Mouse (Mus musculus): ENCODE measurements around the gene Mlh3. TPM values are rescaled to one million over a fixed set of nuclear protein-coding genes. Genes with fewer than 3 reads are reported as not detected.

Gene Mlh3
- 2.1 and 2.4 TPM in 2 replicates for polyA plus RNA-seq (2015; fragmentation: Nextera tagmentation; extraction: Ambion mirVana)

DNA sequence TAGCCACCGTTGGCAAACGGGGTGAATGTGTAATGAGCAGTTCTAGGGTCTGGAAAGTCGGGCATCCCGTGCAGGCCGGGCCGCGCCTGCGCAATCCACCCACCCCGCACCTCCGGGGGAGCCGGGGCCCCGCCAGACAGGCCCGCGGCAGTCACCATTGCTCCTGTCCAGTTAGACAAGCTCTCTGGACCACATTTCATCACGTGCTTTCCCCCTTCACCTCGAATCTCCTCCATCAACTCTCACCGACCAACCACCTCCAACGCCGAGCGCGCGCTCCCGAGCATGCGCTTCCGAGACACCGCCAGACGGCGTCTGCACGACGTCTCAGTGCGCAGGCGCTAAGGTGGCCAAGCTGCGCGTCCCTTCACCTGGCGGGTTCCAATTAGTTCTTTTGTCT lies at the start of gene Mlh3:
Mlh3 (minus strand) TSS at position 281 of the 400 bp plus-strand sequence.
- H3K9ac ChIP-seq: peak within 1 kb of the TSS; percentile 63
- no peaks in the 10 kb centered on the region for H3K27me3 ChIP-seq
- peak within 1 kb of the TSS; percentile 78 for H3K4me2 ChIP-seq
- peak within 1 kb of the TSS; percentile 71 for H3K4me3 ChIP-seq (replicated peaks)
- peak within 1 kb of the TSS; percentile 65 for H3K27ac ChIP-seq (replicated peaks)
- H3K4me1 ChIP-seq (replicated peaks): peaks cover 28% of the 10 kb centered on the region
- WGBS (ENCODE audit: insufficient replicate concordance): under 1% methylated on average over 35 of the region's 35 CpGs
- no peaks in the 10 kb centered on the region for H3K9me3 ChIP-seq (replicated peaks)
- ATAC-seq (ENCODE audit: insufficient read depth): peak; percentile 89
- peaks cover 9% of the 10 kb centered on the region for H3K36me3 ChIP-seq (replicated peaks)

DNA sequence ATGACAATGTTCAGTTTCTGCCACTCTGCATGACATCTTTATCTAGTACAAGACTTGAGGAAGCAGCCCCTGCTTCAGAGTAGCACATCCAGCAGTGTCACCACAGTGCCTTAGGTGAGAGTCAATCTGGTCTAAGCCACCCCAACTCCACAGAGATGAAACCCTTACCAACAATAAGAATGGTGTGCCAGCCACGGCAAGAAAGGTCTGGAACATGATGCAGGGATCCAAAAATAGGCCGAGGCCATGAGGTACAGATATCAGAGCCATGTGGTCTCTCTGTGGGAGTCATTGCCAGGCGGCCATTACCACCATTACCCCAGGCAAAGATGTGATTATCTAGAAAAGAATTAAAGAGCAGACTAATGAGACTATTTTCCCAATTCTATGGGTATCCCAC lies 38.3 kb upstream of the Mlh3 start:
- Histone ChIP-seq H3K36me3 (replicated peaks) (peaks cover 98% of the 10 kb centered on the region), H3K9me3 (replicated peaks) (no peaks in the 10 kb centered on the region), H3K27me3 (no peaks in the 10 kb centered on the region), H3K9ac (no peak overlapping the region), H3K4me2 (no peak overlapping the region), H3K4me3 (replicated peaks) (no peak overlapping the region), H3K27ac (replicated peaks) (no peak overlapping the region), H3K4me1 (replicated peaks) (peaks cover 9% of the 10 kb centered on the region)
- no peak for ATAC-seq (ENCODE audit: insufficient read depth)
- WGBS (ENCODE audit: insufficient replicate concordance): 67% methylated on average over 3 of the region's 3 CpGs

DNA sequence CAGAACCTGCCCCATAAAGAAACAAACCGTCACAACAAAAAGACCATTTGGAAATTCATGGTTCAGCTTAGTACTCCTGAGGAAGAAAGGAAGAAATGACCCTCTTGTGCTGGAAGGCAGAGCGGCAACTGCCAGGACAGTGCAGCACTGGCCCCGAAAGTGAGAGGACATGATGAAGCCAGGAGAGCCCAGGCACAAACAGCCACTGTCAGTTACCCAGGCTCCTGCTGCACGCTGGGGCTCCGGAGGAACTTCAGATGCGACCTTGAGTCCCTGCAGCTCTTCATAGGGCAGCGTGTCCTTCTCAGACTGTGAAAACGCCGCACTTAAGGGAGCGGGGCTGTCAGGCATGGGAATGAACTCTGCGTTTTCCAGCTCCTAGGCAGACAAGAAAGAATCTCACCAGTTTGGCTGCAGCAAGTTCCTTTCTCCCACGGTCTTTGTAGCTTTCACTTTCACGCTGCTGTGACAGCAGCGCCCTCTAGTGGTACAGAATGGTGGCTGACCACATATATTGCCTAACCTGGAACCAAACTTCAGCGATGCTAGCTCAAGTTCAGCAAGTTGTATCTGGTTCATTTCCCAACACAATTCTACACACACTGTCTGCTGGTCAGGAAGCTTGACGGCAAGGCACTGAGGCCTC lies 35.0 kb upstream of the Mlh3 start:
- Histone ChIP-seq H3K9me3 (replicated peaks) (no peaks in the 10 kb centered on the region), H3K27ac (replicated peaks) (no peak overlapping the region; the same call in 1 of the 2 replicates), H3K36me3 (replicated peaks) (peaks cover 95% of the 10 kb centered on the region), H3K4me1 (replicated peaks) (peaks cover 9% of the 10 kb centered on the region), H3K27me3 (no peaks in the 10 kb centered on the region), H3K4me3 (replicated peaks) (peak overlapping the region; percentile 39), H3K9ac (peak overlapping the region; percentile 27; the same call in 1 of the 2 replicates), H3K4me2 (peak overlapping the region; percentile 63)
- ATAC-seq (ENCODE audit: insufficient read depth): peak; percentile 54; the same call in 1 of the 2 replicates
- 38% methylated on average over 16 of the region's 16 CpGs for WGBS (ENCODE audit: insufficient replicate concordance)

DNA sequence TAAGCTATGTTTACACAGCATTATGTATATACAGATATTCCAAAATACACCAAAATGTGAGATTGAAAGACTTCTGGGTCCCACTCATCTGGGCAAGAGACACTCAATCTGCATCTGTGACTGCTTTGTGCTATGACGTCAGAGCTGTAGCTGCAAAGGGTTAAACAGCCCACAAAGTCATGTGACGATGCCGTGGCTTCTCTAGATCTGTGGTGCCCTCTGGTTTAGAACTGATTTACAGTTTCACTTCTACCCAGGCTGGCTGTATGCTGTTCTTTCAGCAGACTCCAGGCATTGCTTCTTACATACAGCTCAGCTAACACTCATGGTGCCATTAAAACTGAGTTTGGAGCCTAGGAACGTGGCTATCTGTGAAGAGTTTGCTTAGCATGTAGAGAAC lies 34.3 kb upstream of the Mlh3 start:
- Histone ChIP-seq H3K36me3 (replicated peaks) (peaks cover 95% of the 10 kb centered on the region), H3K4me2 (no peak overlapping the region)

DNA sequence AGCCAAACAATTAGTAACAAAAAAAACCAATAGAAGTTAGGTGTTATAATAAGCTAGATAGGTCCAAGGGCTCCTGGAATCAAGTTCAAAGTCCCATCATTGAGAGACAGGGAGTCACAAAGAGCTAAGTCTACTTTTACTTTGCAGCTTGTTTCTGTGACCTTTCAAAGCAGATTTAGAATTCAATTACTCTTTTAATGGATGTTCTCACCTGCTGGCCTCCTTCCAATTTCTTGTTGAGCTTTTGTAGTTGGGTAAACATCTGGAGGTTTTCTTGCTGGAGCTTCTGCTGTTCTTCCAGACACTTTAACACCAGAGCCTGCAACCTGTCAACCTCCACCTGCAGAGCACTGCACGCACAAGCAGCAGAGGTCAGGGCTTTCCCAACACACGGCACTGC lies 32.9 kb upstream of the Mlh3 start:
- peaks cover 85% of the 10 kb centered on the region for H3K36me3 ChIP-seq (replicated peaks)

More for the DNA sequence above, 34.3 kb upstream of the Mlh3 start:
- 57% methylated on average over 4 of the region's 4 CpGs for WGBS (ENCODE audit: insufficient replicate concordance)
- Histone ChIP-seq H3K9me3 (replicated peaks) (no peaks in the 10 kb centered on the region), H3K4me3 (replicated peaks) (no peak overlapping the region), H3K27me3 (no peaks in the 10 kb centered on the region), H3K9ac (no peak overlapping the region; the same call in 1 of the 2 replicates), H3K4me1 (replicated peaks) (peaks cover 9% of the 10 kb centered on the region), H3K27ac (replicated peaks) (no peak overlapping the region)
- no peak for ATAC-seq (ENCODE audit: insufficient read depth)

DNA sequence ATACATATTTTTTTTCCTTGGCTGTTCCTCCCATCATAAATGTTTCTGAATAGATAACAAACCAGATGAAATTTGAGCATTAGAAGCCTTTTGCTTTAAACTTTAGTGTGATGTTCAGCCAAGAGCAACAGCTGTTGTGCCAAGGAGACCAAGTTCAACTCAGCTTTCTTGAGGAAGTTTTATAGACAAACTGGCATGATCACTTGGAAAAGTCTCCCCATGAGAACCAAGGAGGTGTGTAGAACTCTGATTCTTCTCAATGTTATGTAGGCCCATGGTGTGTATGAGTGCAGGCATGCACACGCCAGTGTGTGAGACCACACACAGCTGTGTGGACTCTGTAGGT lies 28.4 kb upstream of the Mlh3 start:
- peaks cover 42% of the 10 kb centered on the region for H3K36me3 ChIP-seq (replicated peaks)
- H3K4me1 ChIP-seq (replicated peaks): no peaks in the 10 kb centered on the region
- no peak overlapping the region for H3K9ac ChIP-seq
- no peaks in the 10 kb centered on the region for H3K9me3 ChIP-seq (replicated peaks)
- no peak overlapping the region for H3K4me3 ChIP-seq (replicated peaks)
- no peak overlapping the region for H3K27ac ChIP-seq (replicated peaks)
- H3K27me3 ChIP-seq: no peaks in the 10 kb centered on the region
- no peak for ATAC-seq (ENCODE audit: insufficient read depth)
- H3K4me2 ChIP-seq: no peak overlapping the region
- WGBS (ENCODE audit: insufficient replicate concordance): 63% methylated on average over 1 of the region's 1 CpGs

More for the DNA sequence above, 32.9 kb upstream of the Mlh3 start:
- H3K27ac ChIP-seq (replicated peaks): no peak overlapping the region
- ATAC-seq (ENCODE audit: insufficient read depth): no peak
- H3K9ac ChIP-seq: no peak overlapping the region
- no peak overlapping the region for H3K4me2 ChIP-seq
- no peak overlapping the region for H3K4me3 ChIP-seq (replicated peaks)
- WGBS (ENCODE audit: insufficient replicate concordance): 73% methylated on average over 2 of the region's 2 CpGs
- peaks cover 9% of the 10 kb centered on the region for H3K4me1 ChIP-seq (replicated peaks)
- no peaks in the 10 kb centered on the region for H3K9me3 ChIP-seq (replicated peaks)
- no peaks in the 10 kb centered on the region for H3K27me3 ChIP-seq

DNA sequence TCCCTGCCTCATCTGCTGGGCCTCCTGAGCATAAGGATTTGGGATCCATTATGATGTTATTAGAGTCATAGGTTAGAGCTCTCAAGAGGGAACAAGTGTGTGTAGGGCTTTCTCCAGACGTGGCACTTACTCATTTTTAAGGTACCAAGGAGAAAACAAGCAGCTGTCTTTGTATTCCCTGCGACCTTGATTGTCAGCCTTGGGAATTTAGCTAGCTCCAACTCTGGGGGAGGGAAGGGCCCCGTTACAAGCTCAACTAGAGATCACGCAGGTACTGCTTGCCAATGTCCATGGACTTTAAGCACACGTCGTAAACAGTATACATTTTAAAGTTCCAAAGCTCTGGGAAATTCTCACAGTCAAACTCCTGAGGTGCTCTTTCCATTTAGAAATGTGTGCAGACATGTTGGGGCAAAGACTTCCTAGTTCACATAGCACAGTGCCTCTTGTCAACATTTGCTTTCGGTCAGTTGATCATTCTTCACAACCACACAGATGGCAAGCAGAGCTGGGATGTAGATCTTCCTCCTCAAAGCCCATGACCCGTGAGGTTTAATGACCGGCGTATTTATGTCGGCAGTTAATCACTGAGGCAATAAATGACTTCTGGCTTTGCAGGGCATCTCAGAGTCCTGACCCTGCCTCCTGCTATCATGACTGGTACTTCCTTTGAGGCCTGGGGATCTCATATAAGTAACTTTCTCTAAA lies 27.9 kb upstream of the Mlh3 start:
- Histone ChIP-seq H3K4me3 (replicated peaks) (no peak overlapping the region), H3K4me2 (no peak overlapping the region), H3K9me3 (replicated peaks) (no peaks in the 10 kb centered on the region), H3K9ac (no peak overlapping the region), H3K36me3 (replicated peaks) (peaks cover 37% of the 10 kb centered on the region), H3K27me3 (no peaks in the 10 kb centered on the region), H3K4me1 (replicated peaks) (no peaks in the 10 kb centered on the region), H3K27ac (replicated peaks) (no peak overlapping the region)
- ATAC-seq (ENCODE audit: insufficient read depth): no peak
- 69% methylated on average over 11 of the region's 11 CpGs for whole genome bisulfite sequencing (ENCODE audit: insufficient replicate concordance)

DNA sequence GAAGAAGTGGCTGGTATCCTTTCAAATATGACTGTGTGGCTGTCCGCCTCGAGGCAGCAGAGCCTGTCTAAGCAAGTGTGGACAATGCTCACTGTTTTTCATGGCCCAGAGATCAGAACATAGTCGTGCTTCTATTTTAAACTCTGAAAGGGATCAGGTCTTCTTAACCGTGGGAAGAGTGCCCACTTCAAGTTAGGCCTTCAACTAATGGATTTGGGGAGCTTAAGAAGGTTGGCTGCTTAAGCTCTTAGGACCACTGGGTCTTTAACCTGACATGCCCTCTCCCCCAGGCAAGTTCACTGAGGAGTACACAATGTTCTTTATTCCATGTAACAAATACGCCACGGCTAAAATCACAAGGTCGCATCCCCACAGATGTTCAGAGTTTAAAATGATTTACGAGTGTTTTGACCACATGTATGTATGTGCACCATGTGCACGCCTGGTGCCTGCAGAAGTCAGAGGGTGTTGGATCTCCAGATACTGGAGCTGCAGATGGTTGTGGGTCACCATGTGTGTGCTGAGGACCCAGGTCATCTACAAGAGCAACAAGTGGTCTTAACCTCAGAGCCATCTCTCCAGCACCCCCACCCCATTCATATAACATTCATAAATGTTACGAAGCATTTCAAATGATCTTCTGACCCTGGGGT lies 27.1 kb upstream of the Mlh3 start:
- no peak overlapping the region for H3K9ac ChIP-seq
- no peak for ATAC-seq (ENCODE audit: insufficient read depth)
- H3K27ac ChIP-seq (replicated peaks): no peak overlapping the region
- WGBS (ENCODE audit: insufficient replicate concordance): 66% methylated on average over 10 of the region's 10 CpGs
- no peak overlapping the region for H3K4me3 ChIP-seq (replicated peaks)
- no peaks in the 10 kb centered on the region for H3K9me3 ChIP-seq (replicated peaks)
- H3K27me3 ChIP-seq: no peaks in the 10 kb centered on the region
- H3K4me1 ChIP-seq (replicated peaks): no peaks in the 10 kb centered on the region
- peaks cover 31% of the 10 kb centered on the region for H3K36me3 ChIP-seq (replicated peaks)
- H3K4me2 ChIP-seq: no peak overlapping the region

DNA sequence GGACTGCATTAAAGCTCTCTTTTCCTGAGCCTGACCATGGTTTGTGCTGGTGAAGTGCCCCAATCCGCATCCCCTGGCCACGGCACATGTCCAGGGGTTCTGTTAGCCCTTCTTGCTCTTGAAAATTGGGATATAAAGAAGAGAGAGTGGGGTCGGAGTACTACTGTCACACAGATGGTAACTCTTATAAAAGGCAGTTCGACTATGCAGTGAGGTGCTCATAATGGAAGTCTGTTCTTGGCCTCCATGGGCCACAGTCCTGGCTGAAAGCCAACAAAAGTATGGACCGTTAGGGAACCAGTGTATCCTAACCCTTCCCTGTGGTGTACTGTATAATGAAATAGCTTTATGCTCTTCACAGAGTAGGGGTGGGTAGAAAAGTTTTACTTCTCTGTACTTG lies 26.5 kb upstream of the Mlh3 start:
- H3K9ac ChIP-seq: no peak overlapping the region
- H3K36me3 ChIP-seq (replicated peaks): peaks cover 26% of the 10 kb centered on the region
- H3K4me1 ChIP-seq (replicated peaks): no peaks in the 10 kb centered on the region
- 66% methylated on average over 5 of the region's 5 CpGs for WGBS (ENCODE audit: insufficient replicate concordance)
- no peaks in the 10 kb centered on the region for H3K9me3 ChIP-seq (replicated peaks)
- no peak overlapping the region for H3K27ac ChIP-seq (replicated peaks)
- H3K4me3 ChIP-seq (replicated peaks): no peak overlapping the region
- no peak overlapping the region for H3K4me2 ChIP-seq
- H3K27me3 ChIP-seq: no peaks in the 10 kb centered on the region
- ATAC-seq (ENCODE audit: insufficient read depth): no peak

DNA sequence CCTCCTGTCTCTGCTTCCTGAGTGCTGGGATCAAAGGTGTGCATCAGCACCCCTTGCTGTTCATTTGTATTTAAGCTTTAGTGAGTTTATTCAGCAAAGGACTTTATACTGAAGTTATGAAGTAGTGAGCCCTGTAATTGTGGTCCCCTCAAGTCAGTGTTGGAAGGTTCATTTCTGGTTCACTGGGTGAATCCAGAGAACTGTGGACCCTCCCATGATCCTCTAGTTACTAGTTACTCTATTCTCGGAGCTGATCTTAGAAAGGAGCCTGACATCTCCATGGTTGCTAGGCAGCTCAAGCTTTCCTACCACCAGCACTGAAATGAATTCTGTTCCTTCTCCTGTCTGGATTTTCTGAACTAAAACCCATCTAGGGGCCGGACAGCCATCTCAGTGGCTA lies 25.1 kb upstream of the Mlh3 start:
- WGBS (ENCODE audit: insufficient replicate concordance): 71% methylated on average over 2 of the region's 2 CpGs
- H3K9ac ChIP-seq: no peak overlapping the region
- H3K36me3 ChIP-seq (replicated peaks): peaks cover 11% of the 10 kb centered on the region

DNA sequence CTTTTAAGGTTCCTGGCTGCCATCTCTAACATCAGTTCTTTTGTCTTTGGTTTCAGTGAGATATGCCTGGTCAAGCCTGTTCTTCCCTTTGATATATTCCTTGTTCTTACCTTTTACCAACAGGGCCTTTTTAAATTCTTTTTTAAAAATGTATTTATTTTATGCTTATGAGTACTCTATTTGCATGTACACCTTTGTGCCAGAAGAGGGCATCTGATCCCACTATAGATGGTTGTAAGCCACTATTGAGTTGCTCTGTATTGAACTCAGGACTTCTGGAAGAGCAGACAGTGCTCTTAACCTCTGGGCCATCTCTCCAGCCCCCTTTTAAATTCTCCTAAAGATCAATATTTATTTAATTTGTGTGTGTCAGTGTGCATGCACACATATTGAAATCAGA lies 22.5 kb upstream of the Mlh3 start:
- H3K9ac ChIP-seq: no peak overlapping the region
- peaks cover 10% of the 10 kb centered on the region for H3K4me1 ChIP-seq (replicated peaks)
- H3K4me3 ChIP-seq (replicated peaks): no peak overlapping the region

More for the DNA sequence above, 25.1 kb upstream of the Mlh3 start:
- no peak overlapping the region for H3K4me3 ChIP-seq (replicated peaks)
- peaks cover 5% of the 10 kb centered on the region; the same call in 1 of the 2 replicates for H3K27me3 ChIP-seq
- no peak for ATAC-seq (ENCODE audit: insufficient read depth)
- H3K9me3 ChIP-seq (replicated peaks): no peaks in the 10 kb centered on the region
- H3K4me2 ChIP-seq: no peak overlapping the region
- no peak overlapping the region for H3K27ac ChIP-seq (replicated peaks)
- H3K4me1 ChIP-seq (replicated peaks): no peaks in the 10 kb centered on the region

More for the DNA sequence above, 22.5 kb upstream of the Mlh3 start:
- Histone ChIP-seq H3K36me3 (replicated peaks) (no peaks in the 10 kb centered on the region), H3K9me3 (replicated peaks) (no peaks in the 10 kb centered on the region), H3K27me3 (peaks cover 28% of the 10 kb centered on the region), H3K4me2 (no peak overlapping the region), H3K27ac (replicated peaks) (no peak overlapping the region)
- ATAC-seq (ENCODE audit: insufficient read depth): no peak

All from liver, embryonic 15.5 days (tissue).